Mouse (Mus musculus) liver, postnatal 0 days (tissue): ENCODE data around the gene Psmd11. TPM values are rescaled to one million over a fixed set of nuclear protein-coding genes. Genes with fewer than 3 reads are reported as not detected.
"Not testable (repeated sequence)": the region's sequence is repeated elsewhere in the genome, so short reads cannot be mapped to it uniquely, and the experiment has no call there.

Experiments used
- ATAC-seq: fragments of 200-750 bp; cut with Nextera tagmentation; 2 replicates; pipeline ENCODE4 v1.8.0; 2017; ENCODE audit warnings: mild to moderate bottlenecking, moderate library complexity
- DNase-seq: peaks from one replicate; pipeline ENCODE4 v3.0.0-alpha.2; 2016
- H3K27ac ChIP-seq: fragments of 300-500 bp; sonication (generic); 2 replicates; pipeline ENCODE4 v1.5.1; 2014; ENCODE audit warnings: antibody characterized with exemption, moderate library complexity, mild to moderate bottlenecking, low read depth
- H3K27me3 ChIP-seq: fragments of 300-500 bp; sonication (generic); 2 replicates; pipeline ENCODE4 v1.6.1; 2014; ENCODE audit warnings: low read length, control low read depth, mixed read lengths; ENCODE audit not compliant: insufficient read depth
- H3K36me3 ChIP-seq: fragments of 300-500 bp; sonication (generic); replicated peaks from 2 replicates; pipeline ENCODE4 v1.6.1; 2014; ENCODE audit warnings: mild to moderate bottlenecking, control low read depth, low read length, moderate library complexity, mixed read lengths; ENCODE audit not compliant: insufficient read depth
- H3K4me1 ChIP-seq: fragments of 300-500 bp; sonication (generic); 2 replicates; pipeline ENCODE4 v1.6.1; 2014; ENCODE audit warnings: antibody characterized with exemption, mild to moderate bottlenecking, control low read depth; ENCODE audit not compliant: insufficient read depth
- H3K4me2 ChIP-seq: fragments of 300-500 bp; sonication (generic); 2 replicates; pipeline ENCODE4 v1.6.1; 2014; ENCODE audit warnings: low read depth, mild to moderate bottlenecking, low read length, moderate library complexity, mixed read lengths
- H3K4me3 ChIP-seq: fragments of 300-500 bp; sonication (generic); 2 replicates; pipeline ENCODE4 v1.5.1; 2014; ENCODE audit warnings: low read depth, low read length
- H3K9ac ChIP-seq: fragments of 300-500 bp; sonication (generic); replicated peaks from 2 replicates; pipeline ENCODE4 v1.6.1; 2014; ENCODE audit warnings: mild to moderate bottlenecking, moderate library complexity
- H3K9me3 ChIP-seq: fragments of 300-500 bp; sonication (generic); 2 replicates; pipeline ENCODE4 v1.6.1; 2016; ENCODE audit warnings: mild to moderate bottlenecking, control low read depth, low read length, mixed read lengths
- CTCF ChIP-seq: sonication (generic); IDR thresholded peaks from 2 replicates; pipeline ENCODE4 v1.5.1; 2016; ENCODE audit warnings: antibody characterized with exemption, low read depth
- EP300 ChIP-seq: IDR thresholded peaks from 2 replicates; pipeline ENCODE4 v1.6.1; 2016; ENCODE audit warnings: antibody characterized with exemption, low read depth, mild to moderate bottlenecking
- WGBS: fragments of 180-500 bp; shearing (Covaris S2); extraction: QIAGEN DNeasy Blood & Tissue Kit; methylation state at CpG from one replicate; pipeline ENCODE4 v1.1.7; 2014; ENCODE audit not compliant: insufficient replicate concordance; 5-methylcytosine and 5-hydroxymethylcytosine counted together
- polyA plus RNA-seq: library from polyadenylated mRNA; unstranded; fragments of >200 nt; fragmentation: Nextera tagmentation; extraction: Ambion mirVana; gene quantifications from 2 replicates; pipeline ENCODE4 v1.2.1, GENCODE M21; 2015

Psmd11 gene
- polyA plus RNA-seq, 1 experiment from 2014 or later, result 143 TPM

- Histone ChIP-seq H3K27ac (no peak overlapping the region), H3K4me3 (no peak overlapping the region), H3K9ac (no peak overlapping the region), H3K36me3 (peaks cover 59% of the 10 kb centered on the region), H3K27me3 (no peaks in the 10 kb centered on the region), H3K9me3 (no peaks in the 10 kb centered on the region), H3K4me1 (peaks cover 3% of the 10 kb centered on the region; the same call in 1 of the 2 replicates), H3K4me2 (no peak overlapping the region)
- ATAC-seq, result no peak
- no peak for DNase-seq
- WGBS, result 82% methylated on average over 2 of the region's 2 CpGs
- 0 out of 2 replicates have a peak, but pooled peaks have one; percentile 10 for TF ChIP-seq CTCF
- TF ChIP-seq EP300, result no peak
Observed at GRCm38 (mm10) chr11:80449859-80450258, 21.4 kb downstream of the Psmd11 start.

DNA sequence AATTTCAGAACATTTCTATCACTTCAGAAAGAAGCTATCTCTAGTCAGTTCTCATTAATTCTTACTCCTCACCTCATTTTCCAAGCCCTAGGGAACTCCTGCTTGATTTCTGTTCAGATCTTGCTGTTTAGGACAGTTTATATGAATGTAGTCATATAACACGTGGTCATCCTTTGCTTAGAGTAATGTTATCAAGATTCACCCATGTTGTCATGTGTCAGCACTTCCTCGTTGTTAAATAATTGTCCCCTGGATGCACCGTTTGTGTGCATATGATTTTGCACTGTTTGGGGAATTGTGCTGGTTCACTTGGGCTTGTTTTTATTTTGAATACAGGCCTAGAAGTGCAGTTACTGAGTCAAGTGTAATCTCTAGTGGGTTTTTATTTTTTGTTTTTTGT, 23.8 kb downstream of the Psmd11 start:
- H3K9ac ChIP-seq, result no peak overlapping the region
- peaks cover 3% of the 10 kb centered on the region; the same call in 1 of the 2 replicates for H3K4me1 ChIP-seq
- DNase-seq (no peak), ATAC-seq (no peak)
- H3K4me2 ChIP-seq, result no peak overlapping the region
- H3K36me3 ChIP-seq, result peaks cover 49% of the 10 kb centered on the region
- no peaks in the 10 kb centered on the region for H3K27me3 ChIP-seq
- no peaks in the 10 kb centered on the region for H3K9me3 ChIP-seq
- H3K4me3 ChIP-seq, result no peak overlapping the region
- no peak for TF ChIP-seq EP300
- no peak overlapping the region for H3K27ac ChIP-seq
- 61% methylated on average over 3 of the region's 3 CpGs for WGBS

GRCm38 (mm10) chr11:80453198-80453597, 24.8 kb downstream of the Psmd11 start:
- H3K9me3 ChIP-seq, result no peaks in the 10 kb centered on the region
- H3K27ac ChIP-seq, result no peak overlapping the region
- H3K27me3 ChIP-seq, result no peaks in the 10 kb centered on the region
- H3K4me3 ChIP-seq, result no peak overlapping the region
- no peak overlapping the region for H3K9ac ChIP-seq
- H3K4me2 ChIP-seq, result no peak overlapping the region
- peaks cover 47% of the 10 kb centered on the region for H3K36me3 ChIP-seq
- DNase-seq (no peak), ATAC-seq (no peak)
- 60% methylated on average over 1 of the region's 1 CpGs for WGBS
- no peak for TF ChIP-seq CTCF
- H3K4me1 ChIP-seq, result peaks cover 3% of the 10 kb centered on the region; the same call in 1 of the 2 replicates

DNA sequence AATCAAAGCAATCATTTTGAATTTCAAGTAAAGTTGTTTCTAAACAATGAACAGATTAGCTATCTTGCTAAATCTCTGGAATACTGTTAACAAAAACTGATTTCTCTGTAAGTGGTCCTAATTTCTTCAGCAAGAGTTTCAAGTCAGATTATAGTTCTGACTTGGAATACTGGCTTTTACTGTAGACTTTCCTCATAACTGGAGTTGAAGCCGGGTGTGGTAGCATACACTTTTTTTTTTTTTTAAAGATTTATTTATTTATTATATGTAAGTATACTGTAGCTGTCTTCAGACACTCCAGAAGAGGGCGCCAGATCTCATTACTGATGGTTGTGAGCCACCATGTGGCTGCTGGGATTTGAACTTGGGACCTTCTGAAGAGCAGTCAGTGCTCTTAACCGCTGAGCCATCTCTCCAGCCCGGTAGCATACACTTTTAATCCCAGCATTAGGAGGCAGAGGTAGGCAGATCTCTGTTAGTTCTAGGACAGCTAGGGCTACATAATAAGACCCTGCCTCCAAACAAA, 35.3 kb downstream of the Psmd11 start:
- H3K9me3 ChIP-seq, H3K4me1 ChIP-seq, H3K27me3 ChIP-seq, H3K9ac ChIP-seq, H3K4me2 ChIP-seq, ATAC-seq, H3K27ac ChIP-seq, DNase-seq, H3K4me3 ChIP-seq: not testable (repeated sequence)
- TF ChIP-seq CTCF, result 0 out of 2 replicates have a peak, but pooled peaks have one; percentile 1
- H3K36me3 ChIP-seq, result peaks cover 70% of the 10 kb centered on the region
- 81% methylated on average over 4 of the region's 4 CpGs for WGBS

DNA sequence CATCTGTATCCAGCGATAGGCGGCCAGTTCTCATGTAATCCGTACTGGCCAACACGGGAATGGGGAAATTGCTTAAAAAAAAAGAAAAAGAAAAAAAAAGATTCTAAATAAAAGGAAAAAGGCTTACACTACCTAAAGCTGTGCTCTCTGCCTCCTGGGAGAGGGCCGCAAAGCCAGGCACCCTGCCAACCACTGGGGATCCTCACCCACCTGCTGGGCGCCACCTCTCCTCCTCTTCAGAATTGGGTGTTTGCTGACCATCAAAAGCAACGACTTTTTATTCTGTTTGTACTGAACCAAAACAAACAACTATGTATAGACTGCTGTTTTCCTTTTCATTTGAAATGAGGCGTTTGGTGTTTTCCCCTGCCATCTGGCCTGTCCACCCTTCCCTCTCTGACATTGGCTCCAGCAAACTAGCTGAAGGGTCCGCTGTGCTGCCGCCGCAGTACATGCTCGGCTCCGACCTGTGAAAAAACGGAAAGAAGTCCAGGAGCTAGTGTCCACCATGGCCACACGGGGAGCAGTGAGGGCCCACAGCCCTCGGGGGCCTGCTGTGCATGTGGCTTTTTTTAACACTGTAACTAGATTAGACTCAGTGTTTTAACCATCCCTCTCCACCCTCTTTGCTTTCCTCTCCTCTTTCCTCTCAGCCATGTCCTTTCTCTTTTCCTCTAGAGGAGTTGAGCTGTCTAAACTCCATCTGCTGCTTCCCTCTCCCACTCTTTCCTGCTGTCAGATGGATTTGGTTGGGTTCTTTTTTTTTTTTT, 43.6 kb downstream of the Psmd11 start:
- peaks cover 5% of the 10 kb centered on the region for H3K4me1 ChIP-seq
- no peak overlapping the region for H3K9ac ChIP-seq
- H3K9me3 ChIP-seq, result no peaks in the 10 kb centered on the region
- no peak for ATAC-seq
- no peak overlapping the region for H3K4me3 ChIP-seq
- TF ChIP-seq EP300, result no peak
- no peak for TF ChIP-seq CTCF
- no peak for DNase-seq
- no peaks in the 10 kb centered on the region for H3K27me3 ChIP-seq
- peaks cover 56% of the 10 kb centered on the region for H3K36me3 ChIP-seq
- H3K4me2 ChIP-seq, result no peak overlapping the region
- WGBS, result 88% methylated on average over 16 of the region's 16 CpGs
- no peak overlapping the region for H3K27ac ChIP-seq

- no peak overlapping the region for H3K4me3 ChIP-seq
- no peak overlapping the region for H3K9ac ChIP-seq
- WGBS, result 27% methylated on average over 2 of the region's 2 CpGs
- H3K36me3 ChIP-seq, result peaks cover 36% of the 10 kb centered on the region
- no peaks in the 10 kb centered on the region for H3K9me3 ChIP-seq
- ATAC-seq (no peak), DNase-seq (no peak)
- H3K27ac ChIP-seq, result no peak overlapping the region
- TF ChIP-seq EP300 (no peak), CTCF (peak; percentile 65)
- H3K4me2 ChIP-seq, result no peak overlapping the region
- peaks cover 18% of the 10 kb centered on the region for H3K4me1 ChIP-seq
- peaks cover 15% of the 10 kb centered on the region; the same call in 1 of the 2 replicates for H3K27me3 ChIP-seq
Observed at GRCm38 (mm10) chr11:80474175-80474691, 45.8 kb downstream of the Psmd11 start.
